Mouse (Mus musculus) left cerebral cortex, adult 18-20 months (tissue): ENCODE data around the gene Mrtfb. TPM values are rescaled to one million over a fixed set of nuclear protein-coding genes. Genes with fewer than 3 reads are reported as not detected.

Experiments used
- DNase-seq, 2 experiments: peaks; one replicate each; pipeline ENCODE4 v3.0.0; 2021 to 2022; ENCODE audit warnings: low spot score in 2 of 2, mixed read lengths in 1 of 2
- total RNA-seq, 2 experiments: library from RNA; stranded (reverse); gene quantifications; 2 replicates each; pipeline ENCODE4 v1.2.3; 2021

Gene Mrtfb
- total RNA-seq, 2 experiments from 2014 or later, result 179 to 188 TPM

GRCm38 (mm10) chr16:13430940-13431339 is 174.7 kb downstream of the Mrtfb start:
- DNase-seq, result no peak

GRCm38 (mm10) chr16:13435627-13436026 is 179.3 kb downstream of the Mrtfb start:
- DNase-seq, result no peak

- DNase-seq, result peak; percentile 99
Observed at GRCm38 (mm10) chr16:13437037-13437769, 180.9 kb downstream of the Mrtfb start.

GRCm38 (mm10) chr16:13437770-13438372 is 181.6 kb downstream of the Mrtfb start:
- peak; percentile 41 to 65 for DNase-seq

GRCm38 (mm10) chr16:13440468-13440867 is 184.2 kb downstream of the Mrtfb start:
- DNase-seq, result peak; percentile 44 to 54

GRCm38 (mm10) chr16:13443764-13444163 is 187.5 kb downstream of the Mrtfb start:
- DNase-seq, result no peak

GRCm38 (mm10) chr16:13445461-13445860 is 189.2 kb downstream of the Mrtfb start:
- DNase-seq, result no peak

- DNase-seq, result peak in 1 of 2 experiments; percentile 13
Observed at GRCm38 (mm10) chr16:13446488-13446887, 190.2 kb downstream of the Mrtfb start.

GRCm38 (mm10) chr16:13446971-13447283 is 190.6 kb downstream of the Mrtfb start:
- no peak for DNase-seq

- DNase-seq, result peak; percentile 72
Observed at GRCm38 (mm10) chr16:13447284-13448050, 191.2 kb downstream of the Mrtfb start.

- DNase-seq, result peak; percentile 29 to 39
Observed at GRCm38 (mm10) chr16:13448051-13448705, 191.9 kb downstream of the Mrtfb start.

- no peak for DNase-seq
Observed at GRCm38 (mm10) chr16:13448706-13449090, 192.4 kb downstream of the Mrtfb start.

- no peak for DNase-seq
Observed at GRCm38 (mm10) chr16:13449491-13449890, 193.2 kb downstream of the Mrtfb start.

GRCm38 (mm10) chr16:13450831-13451230 is 194.6 kb downstream of the Mrtfb start:
- no peak for DNase-seq

- DNase-seq, result no peak
Observed at GRCm38 (mm10) chr16:13451991-13452390, 195.7 kb downstream of the Mrtfb start.

GRCm38 (mm10) chr16:13452661-13453060 is 196.4 kb downstream of the Mrtfb start:
- no peak for DNase-seq

- no peak for DNase-seq
Observed at GRCm38 (mm10) chr16:13454026-13454600, 197.8 kb downstream of the Mrtfb start.

GRCm38 (mm10) chr16:13455560-13455959 is 199.3 kb downstream of the Mrtfb start:
- no peak for DNase-seq

GRCm38 (mm10) chr16:13458556-13458955 is 202.3 kb downstream of the Mrtfb start:
- no peak for DNase-seq

GRCm38 (mm10) chr16:13460071-13460470 is 203.8 kb downstream of the Mrtfb start:
- no peak for DNase-seq

- DNase-seq, result no peak
Observed at GRCm38 (mm10) chr16:13460777-13461408, 204.6 kb downstream of the Mrtfb start.
